Mouse (Mus musculus): ENCODE data around the gene Btbd9.

Gene Btbd9

DNA sequence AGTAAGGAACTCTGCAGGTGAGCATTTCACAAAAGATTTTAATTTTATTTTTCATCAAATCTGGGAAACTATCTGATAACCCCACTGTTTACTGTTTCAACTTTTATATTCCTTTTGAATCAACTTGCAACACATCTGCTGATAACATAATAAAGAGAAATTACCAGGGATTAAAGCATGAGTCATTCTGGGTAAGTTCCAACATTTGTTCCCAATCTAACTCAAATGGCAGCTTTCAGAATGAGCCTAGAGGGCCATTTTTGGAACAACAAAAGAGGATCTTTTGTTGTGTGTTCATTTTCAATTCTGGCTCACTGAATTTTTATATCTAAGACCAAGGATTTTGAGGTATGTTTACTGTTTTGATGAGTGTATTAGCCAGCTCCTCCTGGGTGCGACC lies 185.1 kb downstream of the Btbd9 start:
- DNase-seq (ENCODE audit: low read depth, low spot score), result no peak

DNA sequence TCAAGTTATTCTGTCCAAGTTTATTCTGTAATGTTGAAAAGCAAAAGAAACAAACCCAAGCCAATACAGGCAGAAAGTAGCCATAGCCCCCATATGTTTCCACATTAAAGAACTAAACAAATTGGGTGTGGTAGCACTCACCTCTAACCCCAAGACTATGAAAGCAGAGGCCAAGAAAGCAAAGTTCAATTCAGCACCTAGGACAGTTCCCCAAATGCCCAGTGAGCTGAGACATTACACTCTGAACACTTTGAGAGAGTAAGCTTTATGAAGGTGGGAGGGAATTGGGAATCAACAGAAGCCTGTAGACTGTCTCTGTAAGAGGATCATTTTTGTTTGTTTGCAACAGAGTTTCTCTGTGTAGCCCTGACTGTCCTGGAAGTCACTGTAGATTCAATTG lies 186.6 kb downstream of the Btbd9 start:
- peak; percentile 22 for DNase-seq (ENCODE audit: low read depth, low spot score)

DNA sequence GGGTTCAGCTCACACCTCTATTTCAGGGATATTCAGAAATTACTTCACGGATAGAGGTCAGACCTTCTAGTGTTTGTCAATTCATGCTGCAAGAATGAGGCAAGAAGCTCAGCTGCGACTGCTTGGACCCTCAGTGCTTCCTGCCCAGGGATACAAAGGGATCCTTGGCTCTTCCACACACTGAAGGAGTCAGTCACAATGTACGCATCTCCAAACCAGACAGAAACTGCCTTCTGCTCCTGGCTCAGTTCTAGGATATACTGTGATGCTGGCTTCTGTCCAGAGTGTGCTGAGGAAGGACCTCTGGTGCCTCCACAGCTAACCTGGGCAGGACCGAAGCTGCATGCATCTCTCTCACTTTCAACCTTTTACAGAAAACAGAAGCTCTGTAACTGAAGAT lies 187.5 kb downstream of the Btbd9 start:
- no peak for DNase-seq (ENCODE audit: low read depth, low spot score)

DNA sequence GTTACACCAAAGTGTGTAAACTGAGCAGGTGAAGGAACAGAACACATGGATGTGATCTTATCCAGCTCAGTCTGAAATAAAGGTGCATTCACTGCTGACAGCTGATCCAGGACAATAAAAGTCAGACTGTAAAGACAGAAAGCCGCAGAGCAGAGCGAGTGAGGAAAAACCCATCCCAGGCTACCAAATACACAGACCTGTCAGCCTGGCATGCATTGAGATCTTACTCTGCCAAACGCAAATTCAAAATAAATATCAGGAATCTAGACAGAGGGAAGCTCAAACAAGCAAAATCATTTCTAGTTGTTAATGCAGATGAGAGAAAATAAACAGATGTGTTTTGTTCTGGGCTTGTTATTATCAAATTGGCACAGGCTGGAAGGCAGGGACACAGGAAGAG lies 187.9 kb downstream of the Btbd9 start:
- DNase-seq (ENCODE audit: low read depth, low spot score), result no peak

DNA sequence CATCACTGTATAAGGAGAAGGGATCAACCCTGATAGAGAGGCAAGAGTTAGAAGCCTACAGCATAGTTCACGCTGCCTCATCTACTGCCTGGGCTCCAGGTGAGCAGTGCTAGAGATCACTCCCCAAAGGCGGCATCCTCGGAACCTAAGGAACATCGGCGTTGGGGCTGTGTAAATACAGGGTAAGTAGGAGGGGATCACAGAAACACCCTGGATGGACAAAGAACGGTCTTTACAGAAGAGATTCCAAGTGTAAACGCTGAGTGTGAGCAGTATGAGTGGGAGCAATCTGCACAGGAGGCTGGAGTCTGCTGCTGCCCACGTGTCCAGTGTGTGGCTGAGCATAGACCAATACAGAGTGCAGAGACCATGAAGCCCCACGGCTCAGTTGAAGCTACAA lies 190.0 kb downstream of the Btbd9 start:
- no peak for DNase-seq (ENCODE audit: low read depth, low spot score)

DNA sequence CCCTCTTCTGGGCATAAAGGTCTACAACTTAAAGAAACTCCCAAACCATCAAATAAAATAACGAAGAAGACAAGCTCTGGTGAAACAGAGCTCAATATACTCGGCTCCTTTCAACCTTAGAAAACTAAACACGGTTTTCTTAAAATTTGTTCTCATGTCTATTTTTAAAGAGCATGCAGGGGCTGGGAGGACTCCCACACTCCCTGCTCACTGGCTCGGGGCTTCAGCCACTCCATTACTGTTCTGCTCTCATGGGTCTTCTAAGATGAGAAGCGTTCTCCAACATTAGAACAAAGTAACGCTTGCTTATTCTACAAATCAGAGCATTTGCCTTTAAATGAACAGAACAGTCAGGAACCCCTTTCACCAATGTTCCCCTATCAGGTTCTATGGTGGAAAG lies 192.6 kb downstream of the Btbd9 start:
- DNase-seq (ENCODE audit: low read depth, low spot score), result no peak

DNA sequence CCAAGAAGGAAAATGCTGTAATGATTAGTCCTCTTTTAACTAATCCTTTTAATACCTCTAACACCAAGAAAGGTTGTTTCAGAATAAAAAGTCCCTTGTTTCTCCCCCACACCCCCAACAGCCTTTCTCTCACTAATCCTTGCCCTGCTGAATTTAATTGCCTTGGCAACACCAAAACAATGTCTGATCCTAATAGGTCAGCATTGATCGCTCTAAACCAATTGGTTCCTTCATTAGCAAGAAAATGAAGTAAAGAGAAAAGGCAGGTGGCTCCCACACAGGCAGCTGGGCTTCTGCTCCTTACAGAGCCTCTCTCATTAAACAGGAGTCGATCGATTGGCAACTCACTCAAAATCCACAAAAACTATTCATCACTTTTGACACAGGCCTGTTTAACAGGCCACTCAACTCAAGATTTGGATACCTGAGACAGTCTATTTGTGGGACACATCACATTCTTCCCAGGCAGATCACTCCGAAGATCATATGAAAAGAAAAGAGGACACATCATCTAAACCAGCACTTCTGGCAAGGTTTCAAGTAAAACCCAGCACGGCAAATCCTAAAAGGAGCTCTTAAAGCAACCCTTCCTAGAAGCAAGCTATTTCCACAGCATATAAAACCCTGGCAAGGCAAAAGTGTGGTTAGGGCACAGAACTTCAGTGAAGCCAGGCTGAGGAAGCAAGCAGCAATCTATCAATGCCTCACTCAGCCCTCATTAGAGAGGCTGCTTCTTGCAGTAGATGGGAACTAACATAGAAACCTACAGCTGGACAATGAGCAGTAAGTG lies 197.9 kb downstream of the Btbd9 start:
- no peak for DNase-seq (ENCODE audit: low read depth, low spot score)

DNA sequence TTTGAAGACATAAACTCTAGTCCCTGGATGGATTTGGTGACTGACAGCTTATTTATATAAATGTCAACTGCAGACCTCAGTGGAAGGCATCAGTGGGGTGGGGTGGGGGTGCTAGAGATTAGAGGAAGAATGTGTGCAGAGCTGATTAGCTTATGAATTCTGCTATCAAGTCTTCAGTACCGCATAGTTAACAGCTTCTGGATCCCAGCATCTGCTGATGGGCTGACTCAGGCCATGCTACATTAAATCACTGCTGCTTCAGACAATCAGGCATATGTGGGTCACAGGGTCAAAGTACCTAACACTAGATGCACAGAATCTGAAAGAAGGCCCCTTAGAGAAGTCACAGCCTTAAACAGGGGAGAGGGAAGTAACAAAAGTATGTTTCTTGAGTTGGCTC lies 198.5 kb downstream of the Btbd9 start:
- no peak for DNase-seq (ENCODE audit: low read depth, low spot score)

DNA sequence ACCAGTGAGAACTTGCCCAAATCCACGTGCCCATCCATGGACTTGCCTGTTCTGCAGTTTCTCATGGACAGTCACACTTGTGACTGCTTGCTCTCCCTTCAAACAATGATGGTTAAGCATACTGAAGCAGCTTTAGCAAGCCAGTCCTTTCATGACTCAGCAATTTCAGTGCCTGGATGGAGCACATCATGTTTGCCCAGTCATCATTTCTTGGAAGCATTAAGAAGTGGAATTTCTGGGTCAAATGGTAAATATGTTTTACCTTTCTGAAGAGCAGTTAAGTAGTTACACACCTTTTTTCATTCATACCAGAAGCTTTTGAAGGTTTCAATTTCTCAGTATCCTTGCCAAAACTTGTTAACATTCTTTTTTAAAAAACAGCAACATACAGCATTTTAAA lies 201.2 kb downstream of the Btbd9 start:
- DNase-seq (ENCODE audit: low read depth, low spot score), result no peak

DNA sequence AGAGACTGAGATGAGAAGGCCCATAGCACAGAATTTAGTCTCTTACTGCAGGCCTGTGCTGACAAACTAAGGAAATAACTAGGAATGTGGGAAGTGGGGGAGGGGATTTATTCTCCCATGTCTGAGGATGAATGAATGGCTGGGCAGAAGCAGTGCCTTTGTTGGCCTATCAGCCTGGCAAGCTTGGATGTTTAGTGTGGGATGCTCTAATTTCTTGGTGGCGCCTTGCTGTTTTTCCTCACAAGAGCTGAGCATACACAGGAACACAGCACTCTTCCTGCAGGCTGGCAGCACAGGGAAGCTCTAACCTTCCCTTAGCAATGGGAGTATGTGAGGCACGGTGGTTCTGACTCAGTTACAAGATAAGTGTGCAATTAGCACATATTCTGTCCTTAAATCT lies 207.7 kb downstream of the Btbd9 start:
- no peak for DNase-seq (ENCODE audit: low read depth, low spot score)

DNA sequence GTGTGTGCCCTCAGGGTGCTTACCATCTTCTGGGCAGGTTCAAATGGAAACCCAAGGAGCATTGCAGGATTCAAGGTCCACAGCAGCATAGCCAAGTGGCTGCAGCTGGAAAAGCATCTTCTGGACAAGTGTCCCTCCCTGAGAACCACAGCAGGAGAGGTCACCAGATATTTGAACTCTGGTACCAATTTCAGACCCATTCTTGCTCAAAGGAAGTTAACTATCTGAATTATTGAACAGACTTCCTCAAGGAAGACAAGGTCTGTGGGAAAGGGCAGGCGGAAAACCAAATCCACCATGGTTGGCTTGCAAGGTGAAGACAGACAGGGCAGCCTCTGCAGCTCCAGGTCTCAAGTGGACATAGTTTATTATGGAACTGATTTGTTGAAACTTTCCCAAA lies 211.6 kb downstream of the Btbd9 start:
- no peak for DNase-seq (ENCODE audit: low read depth, low spot score)

DNA sequence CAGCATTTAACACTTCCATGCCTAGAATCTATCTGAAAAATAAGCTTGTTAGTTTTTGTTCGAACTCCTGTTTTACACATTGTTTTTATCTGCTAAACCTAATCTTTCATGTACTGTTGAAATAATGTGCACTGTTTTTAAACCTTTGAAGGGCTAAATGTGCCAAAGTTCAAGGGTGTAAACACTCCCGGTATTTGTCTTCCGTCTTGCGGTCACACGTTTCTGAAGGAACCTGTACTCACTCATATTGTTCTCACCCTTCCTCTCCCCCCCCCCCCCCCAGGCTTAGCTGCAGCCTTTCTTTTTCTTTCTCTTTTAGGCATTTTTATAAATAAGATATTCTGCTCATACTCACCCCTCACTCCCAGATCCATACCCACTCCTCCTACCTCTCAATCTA lies 212.9 kb downstream of the Btbd9 start:
- peak; percentile 64 for DNase-seq (ENCODE audit: low read depth, low spot score)

DNA sequence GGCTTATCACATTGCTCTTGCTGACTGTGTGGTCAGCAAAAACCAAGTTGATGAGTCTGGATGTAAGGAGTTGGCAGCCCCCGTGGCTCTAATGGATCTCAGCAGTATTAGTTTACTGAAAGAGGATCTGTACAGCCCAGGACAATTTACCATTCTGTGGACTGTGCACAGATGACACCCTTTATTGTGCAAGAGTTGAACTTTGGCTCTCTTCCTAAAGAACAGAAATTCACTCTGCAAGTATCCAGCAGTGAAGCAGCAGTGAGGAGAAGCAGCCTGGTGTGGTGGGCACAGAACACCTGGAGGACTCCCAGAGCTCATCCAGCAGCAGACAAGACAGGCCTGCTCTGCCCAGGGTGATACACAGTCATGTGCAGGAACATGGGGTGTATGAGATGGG lies 215.6 kb downstream of the Btbd9 start:
- no peak for DNase-seq (ENCODE audit: low read depth, low spot score)

DNA sequence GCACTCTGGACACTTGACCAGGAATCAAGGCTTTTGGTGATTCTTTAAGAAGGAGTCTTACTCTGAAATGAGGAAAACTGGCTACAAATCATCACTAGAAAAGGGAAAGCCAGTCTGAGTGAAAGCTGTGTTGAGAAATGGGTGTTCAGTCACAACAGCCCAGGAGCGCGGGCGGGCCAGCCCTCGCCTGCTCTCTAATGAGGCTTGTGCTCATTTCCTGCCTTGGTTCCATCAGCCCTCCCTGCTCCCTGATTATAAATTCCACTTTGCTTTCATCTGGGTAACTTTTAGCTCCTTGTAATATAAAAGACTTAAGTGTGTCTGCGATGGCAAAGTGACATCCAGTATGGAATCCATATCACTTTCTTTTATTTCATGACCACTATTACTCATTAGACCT lies 216.9 kb downstream of the Btbd9 start:
- no peak for DNase-seq (ENCODE audit: low read depth, low spot score)

DNA sequence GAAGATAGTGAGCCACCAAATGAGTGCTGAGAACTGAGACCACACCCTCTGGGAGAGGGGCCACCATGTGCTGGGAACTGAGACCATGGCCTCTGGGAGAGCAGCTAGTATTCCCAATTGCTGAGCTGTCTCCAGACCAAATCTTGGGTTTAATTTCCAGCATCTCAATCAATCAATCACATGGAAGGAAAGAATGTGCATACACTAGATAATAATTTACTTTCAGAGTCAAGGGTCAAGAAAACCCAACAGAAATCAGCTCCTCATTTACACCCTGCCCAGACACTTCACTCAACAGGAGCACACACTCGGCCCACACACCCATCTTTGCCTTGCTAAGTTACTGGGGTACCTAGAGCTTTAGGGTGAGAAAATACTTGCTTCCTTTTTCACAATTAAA lies 220.9 kb downstream of the Btbd9 start:
- DNase-seq (ENCODE audit: low read depth, low spot score), result no peak

DNA sequence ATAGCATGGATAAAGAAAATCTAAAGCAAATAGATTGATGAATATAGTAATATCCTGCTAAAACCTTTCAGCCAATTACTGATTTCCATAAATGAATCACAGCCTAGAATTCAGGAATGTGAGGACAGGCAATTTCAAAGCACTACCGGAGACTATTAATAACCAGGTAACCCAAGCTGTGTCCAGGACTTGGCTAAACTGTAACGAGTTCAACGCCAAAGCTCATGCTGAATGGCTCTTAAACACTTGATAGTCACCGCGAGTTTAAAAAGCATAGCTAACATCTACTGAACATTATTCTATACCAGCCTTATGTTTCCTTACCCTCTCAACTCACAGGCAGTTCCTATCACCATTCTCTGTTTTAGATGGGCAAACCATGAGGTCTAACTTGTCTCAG lies 221.9 kb downstream of the Btbd9 start:
- no peak for DNase-seq (ENCODE audit: low read depth, low spot score)

DNA sequence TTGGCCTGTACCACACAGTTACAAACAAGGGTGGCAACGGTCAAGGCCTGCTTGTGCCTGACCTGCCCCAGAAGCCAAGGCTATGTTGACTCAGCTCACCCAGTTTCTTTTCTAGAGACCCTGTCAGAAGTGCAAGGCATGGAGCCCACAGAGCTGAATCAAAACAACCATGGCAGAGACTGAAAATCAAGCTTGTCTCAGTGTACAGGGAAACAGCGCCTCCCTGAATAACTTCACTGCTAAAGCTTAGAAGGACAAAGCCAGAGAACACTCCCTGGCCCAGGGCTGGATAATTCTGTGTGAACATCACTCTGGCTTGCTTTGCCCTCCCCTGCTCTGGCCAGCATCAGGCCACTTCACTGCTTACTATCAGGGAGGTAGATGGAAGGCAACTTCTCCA lies 228.3 kb downstream of the Btbd9 start:
- DNase-seq (ENCODE audit: low read depth, low spot score), result no peak

DNA sequence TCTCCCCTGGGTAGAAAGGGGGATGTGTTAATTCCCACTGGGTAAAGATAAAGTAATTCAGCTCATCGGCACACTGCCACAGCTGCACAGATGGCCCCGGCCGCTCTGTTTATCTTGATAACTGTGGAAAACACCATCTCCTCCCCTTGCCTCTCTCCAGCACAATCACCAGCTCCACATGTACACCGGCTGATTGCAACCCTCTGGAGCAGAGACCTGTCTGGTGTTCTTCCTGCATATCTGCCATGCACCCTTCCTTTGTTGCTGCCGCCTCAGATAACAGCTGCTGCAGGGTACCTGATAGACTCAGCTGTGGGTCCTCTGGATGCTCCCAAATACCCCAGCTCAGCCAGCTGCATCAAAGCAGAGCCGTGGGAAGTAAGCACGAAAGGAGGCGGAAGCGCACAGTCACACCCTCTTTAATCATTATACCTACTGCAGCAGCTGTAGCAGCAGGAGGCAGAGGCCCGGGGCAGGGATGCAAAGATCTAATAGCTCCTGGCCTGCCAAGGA lies 229.1 kb downstream of the Btbd9 start:
- no peak for DNase-seq (ENCODE audit: low read depth, low spot score)

DNA sequence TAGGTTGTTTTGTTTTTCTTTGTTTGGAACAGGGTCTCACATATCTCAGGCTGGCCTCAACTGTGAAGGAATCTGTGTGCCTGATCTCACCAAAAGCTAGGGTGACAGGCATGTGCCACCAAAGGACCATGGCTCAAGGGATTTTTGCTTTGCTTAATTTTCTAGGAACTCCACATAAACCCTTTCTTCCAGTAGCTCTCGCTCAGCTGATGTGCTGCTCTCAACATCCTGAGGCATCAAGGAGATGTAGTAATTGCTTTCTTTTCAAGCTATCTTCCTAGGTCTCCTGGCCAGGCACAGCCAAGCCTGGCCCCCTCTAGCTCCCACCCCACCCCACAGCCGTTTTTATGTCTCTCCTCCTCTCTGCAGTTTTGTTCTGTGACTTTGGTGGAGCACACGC lies 231.3 kb downstream of the Btbd9 start:
- DNase-seq (ENCODE audit: low read depth, low spot score), result no peak

DNA sequence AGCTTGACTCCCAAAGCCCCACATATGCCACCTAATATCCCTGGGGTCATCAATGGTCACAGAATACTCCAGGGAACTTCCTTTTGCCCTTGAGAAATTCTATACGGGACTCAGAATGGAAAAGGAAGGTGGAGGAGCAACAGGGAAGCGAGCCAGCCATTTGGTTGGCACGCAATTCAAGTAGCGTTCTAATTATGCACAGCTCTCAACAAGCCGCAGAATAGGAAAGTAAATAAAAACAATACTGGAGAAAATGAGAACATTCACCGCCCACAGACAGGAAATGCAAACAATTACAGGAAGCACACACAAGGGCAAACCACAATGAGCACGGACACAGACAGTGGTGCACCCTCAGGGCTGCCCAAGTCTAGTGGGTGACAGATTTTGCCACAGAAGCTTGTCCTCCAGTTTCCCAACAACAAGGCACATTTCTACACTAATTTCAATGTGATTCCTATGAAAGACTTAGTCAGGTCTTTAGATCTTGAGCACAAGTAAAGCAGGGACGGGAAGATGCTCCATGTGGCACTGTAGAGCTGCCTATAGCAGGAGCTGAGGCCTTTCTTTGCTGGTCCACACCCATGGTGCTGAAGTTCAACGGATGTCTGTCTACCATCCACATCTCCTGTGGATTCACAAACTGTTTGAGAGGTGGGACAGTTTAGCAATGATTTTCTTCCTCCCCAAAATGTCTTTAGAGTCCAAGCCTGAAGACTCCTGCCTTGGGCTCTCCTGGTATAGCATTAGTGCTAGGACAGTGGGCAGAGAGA lies 232.4 kb downstream of the Btbd9 start:
- DNase-seq (ENCODE audit: low read depth, low spot score), result no peak

DNA sequence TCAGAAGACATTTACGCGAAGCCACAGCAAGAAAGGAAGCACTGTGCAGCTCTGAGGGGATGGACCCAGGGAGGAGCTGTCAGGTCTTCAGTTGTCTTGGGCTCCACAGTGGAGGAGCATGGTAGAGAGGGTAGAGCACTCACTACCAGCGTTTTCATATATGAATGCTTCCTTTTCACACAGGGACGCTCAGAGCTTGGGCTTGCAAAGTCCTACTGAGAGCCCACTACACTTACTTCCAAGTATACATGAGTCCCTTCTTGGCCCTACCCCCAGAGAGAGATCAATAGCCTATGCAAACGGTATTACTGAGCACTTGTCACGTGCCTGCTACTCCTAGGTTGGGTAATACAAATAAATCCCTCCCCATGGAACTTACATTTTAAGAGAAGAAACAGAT lies 234.7 kb downstream of the Btbd9 start:
- DNase-seq (ENCODE audit: low read depth, low spot score), result no peak

DNA sequence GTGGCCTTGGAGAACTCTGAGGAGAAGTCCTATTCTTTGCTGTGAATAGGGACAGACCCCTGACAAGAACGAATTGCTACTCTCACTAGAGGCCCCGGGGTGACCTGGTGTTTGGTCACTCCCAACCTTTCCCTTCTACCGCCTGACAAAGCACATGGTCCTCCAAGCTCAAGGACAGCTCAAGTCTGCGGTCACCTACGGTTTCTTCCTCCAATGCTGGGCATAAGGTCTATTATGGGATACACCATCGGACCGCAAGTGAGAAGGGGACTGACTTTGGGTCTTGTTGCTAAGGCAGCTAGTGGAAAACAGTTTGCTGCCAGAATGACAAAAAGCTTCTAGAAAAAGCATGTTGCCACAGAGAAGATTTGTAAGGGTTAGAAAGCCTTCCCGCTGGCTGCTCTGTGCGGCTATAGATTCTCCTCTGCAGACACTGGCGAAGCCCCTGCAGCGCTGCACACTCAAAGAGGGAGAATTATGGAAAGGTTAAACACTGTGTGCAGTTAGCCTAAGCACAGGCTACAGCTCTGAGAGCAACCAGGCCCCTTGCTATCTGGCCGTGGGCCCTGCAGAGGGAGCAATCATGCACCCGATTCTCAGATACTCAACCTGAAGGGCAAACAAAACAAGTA lies 235.7 kb downstream of the Btbd9 start:
- no peak for DNase-seq (ENCODE audit: low read depth, low spot score)

DNA sequence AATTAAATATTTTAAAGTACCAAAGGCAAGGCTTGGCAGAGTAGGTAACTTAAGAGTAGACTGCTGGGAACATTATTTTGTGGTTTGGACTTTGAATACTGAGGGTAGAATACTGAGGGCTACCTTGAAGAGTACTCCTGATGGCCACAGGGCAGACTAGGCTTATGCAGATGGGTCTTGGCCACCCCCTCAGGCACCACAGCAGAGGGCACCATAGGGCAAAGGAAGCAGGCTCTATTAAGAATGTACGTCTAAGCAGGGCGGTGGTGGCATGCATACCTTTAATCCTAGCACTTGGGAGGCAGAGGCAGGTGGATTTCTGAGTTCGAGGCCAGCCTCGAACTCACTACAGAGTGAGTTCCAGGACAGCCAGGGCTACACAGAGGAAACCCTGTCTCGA lies 237.0 kb downstream of the Btbd9 start:
- peak; percentile 25 for DNase-seq (ENCODE audit: low read depth, low spot score)

Data from CD4-positive, CD25-positive, alpha-beta regulatory T cell, adult 2 months (primary cell).